Mouse (Mus musculus) stomach, embryonic 15.5 days (tissue): Measurements from ENCODE around the gene Gm27021. TPM values are rescaled to one million over a fixed set of nuclear protein-coding genes. Genes with fewer than 3 reads are reported as not detected.
"Not testable (repeated sequence)": the region's sequence is repeated elsewhere in the genome, so short reads cannot be mapped to it uniquely, and the experiment has no call there.

Experiments
- ATAC-seq: fragments of 200-750 bp; cut with Nextera tagmentation; 2 replicates; pipeline ENCODE4 v1.8.0; 2017; ENCODE audit warnings: low read depth, moderate number of reproducible peaks, moderate TSS enrichment; ENCODE audit not compliant: insufficient read depth, low FRiP score
- H3K27ac ChIP-seq: fragments of 300-500 bp; sonication (generic); 2 replicates; pipeline ENCODE4 v1.5.1; 2015; ENCODE audit warnings: mild to moderate bottlenecking, inconsistent platforms
- H3K27me3 ChIP-seq: fragments of 300-500 bp; sonication (generic); replicated peaks from 2 replicates; pipeline ENCODE4 v1.6.1; 2015; ENCODE audit warnings: inconsistent platforms
- H3K36me3 ChIP-seq: fragments of 300-500 bp; sonication (generic); 2 replicates; pipeline ENCODE4 v1.6.1; 2015; ENCODE audit warnings: inconsistent platforms
- H3K4me1 ChIP-seq: fragments of 300-500 bp; sonication (generic); 2 replicates; pipeline ENCODE4 v1.6.1; 2015; ENCODE audit warnings: inconsistent platforms
- H3K4me2 ChIP-seq: fragments of 300-500 bp; sonication (generic); 2 replicates; pipeline ENCODE4 v1.6.1; 2015; ENCODE audit warnings: mild to moderate bottlenecking, inconsistent platforms
- H3K4me3 ChIP-seq: fragments of 300-500 bp; sonication (generic); replicated peaks from 2 replicates; pipeline ENCODE4 v1.5.1; 2015; ENCODE audit warnings: inconsistent platforms
- H3K9ac ChIP-seq: fragments of 300-500 bp; sonication (generic); 2 replicates; pipeline ENCODE4 v1.6.1; 2015; ENCODE audit warnings: inconsistent platforms
- H3K9me3 ChIP-seq: fragments of 300-500 bp; sonication (generic); 2 replicates; pipeline ENCODE4 v1.6.1; 2016; ENCODE audit warnings: inconsistent platforms
- WGBS: fragments of 180-500 bp; shearing (Covaris S2); methylation state at CpG from one replicate; pipeline ENCODE4 v1.1.7; 2015; 5-methylcytosine and 5-hydroxymethylcytosine counted together
- polyA plus RNA-seq: library from polyadenylated mRNA; unstranded; fragments of >200 nt; fragmentation: Nextera tagmentation; extraction: Ambion mirVana; gene quantifications from 2 replicates; pipeline ENCODE4 v1.2.1, GENCODE M21; 2015

The Gm27021 gene
- polyA plus RNA-seq, 1 experiment from 2014 or later, result 2.0 TPM

GRCm38 (mm10) chr8:120685097-120685496 lies 17.2 kb upstream of the Gm27021 start:
- ATAC-seq, result peak; percentile 40; the same call in 1 of the 2 replicates
- Histone ChIP-seq H3K9ac (no peak overlapping the region), H3K4me2 (no peak overlapping the region), H3K4me1 (peaks cover 17% of the 10 kb centered on the region; the same call in 1 of the 2 replicates), H3K27ac (peak overlapping the region; percentile 71), H3K9me3 (no peaks in the 10 kb centered on the region), H3K4me3 (no peak overlapping the region), H3K36me3 (no peaks in the 10 kb centered on the region), H3K27me3 (peaks cover 8% of the 10 kb centered on the region; the same call in 1 of the 2 replicates)
- WGBS, result 39% methylated on average over 5 of the region's 5 CpGs

GRCm38 (mm10) chr8:120684082-120684481 lies 16.2 kb upstream of the Gm27021 start:
- H3K4me2 ChIP-seq, result no peak overlapping the region
- peaks cover 8% of the 10 kb centered on the region; the same call in 1 of the 2 replicates for H3K27me3 ChIP-seq
- no peaks in the 10 kb centered on the region for H3K9me3 ChIP-seq
- WGBS, result 65% methylated on average over 5 of the region's 5 CpGs
- no peak overlapping the region; the same call in 1 of the 2 replicates for H3K27ac ChIP-seq
- peaks cover 17% of the 10 kb centered on the region; the same call in 1 of the 2 replicates for H3K4me1 ChIP-seq
- no peak overlapping the region for H3K4me3 ChIP-seq
- no peak overlapping the region for H3K9ac ChIP-seq
- H3K36me3 ChIP-seq, result no peaks in the 10 kb centered on the region
- ATAC-seq, result no peak

- Histone ChIP-seq H3K4me1 (peaks cover 17% of the 10 kb centered on the region; the same call in 1 of the 2 replicates), H3K36me3 (no peaks in the 10 kb centered on the region), H3K27ac (no peak overlapping the region), H3K9me3 (no peaks in the 10 kb centered on the region), H3K4me2 (no peak overlapping the region), H3K27me3 (peaks cover 4% of the 10 kb centered on the region; the same call in 1 of the 2 replicates), H3K9ac (no peak overlapping the region), H3K4me3 (no peak overlapping the region)
- WGBS, result 17% methylated on average over 10 of the region's 10 CpGs
- ATAC-seq, result peak; percentile 50
These were observed 15.7 kb upstream of the Gm27021 start for GRCm38 (mm10) chr8:120683602-120684001.

GRCm38 (mm10) chr8:120681113-120681512 lies 13.2 kb upstream of the Gm27021 start:
- Histone ChIP-seq H3K36me3 (no peaks in the 10 kb centered on the region), H3K4me2 (no peak overlapping the region), H3K27ac (no peak overlapping the region), H3K9ac (no peak overlapping the region), H3K27me3 (no peaks in the 10 kb centered on the region), H3K4me1 (peaks cover 17% of the 10 kb centered on the region; the same call in 1 of the 2 replicates), H3K9me3 (no peaks in the 10 kb centered on the region), H3K4me3 (no peak overlapping the region)
- ATAC-seq, result no peak
- 74% methylated on average over 10 of the region's 10 CpGs for WGBS

- not testable (repeated sequence) for H3K4me3 ChIP-seq, H3K27me3 ChIP-seq, H3K4me2 ChIP-seq, ATAC-seq, H3K9ac ChIP-seq, H3K36me3 ChIP-seq, H3K9me3 ChIP-seq, H3K27ac ChIP-seq
- 56% methylated on average over 7 of the region's 7 CpGs for WGBS
- peaks cover 14% of the 10 kb centered on the region; the same call in 1 of the 2 replicates for H3K4me1 ChIP-seq
These were observed 12.5 kb upstream of the Gm27021 start for GRCm38 (mm10) chr8:120680405-120680804.

- H3K4me3 ChIP-seq, result no peak overlapping the region
- peak; percentile 33; the same call in 1 of the 2 replicates for ATAC-seq
- H3K27ac ChIP-seq, result no peak overlapping the region
- H3K27me3 ChIP-seq, result no peaks in the 10 kb centered on the region
- H3K4me1 ChIP-seq, result peaks cover 8% of the 10 kb centered on the region; the same call in 1 of the 2 replicates
- no peak overlapping the region for H3K9ac ChIP-seq
- H3K9me3 ChIP-seq, result no peaks in the 10 kb centered on the region
- 41% methylated on average over 11 of the region's 11 CpGs for WGBS
- no peaks in the 10 kb centered on the region for H3K36me3 ChIP-seq
- H3K4me2 ChIP-seq, result no peak overlapping the region
These were observed 11.9 kb upstream of the Gm27021 start for GRCm38 (mm10) chr8:120679629-120680387.

GRCm38 (mm10) chr8:120678447-120678846 lies 10.6 kb upstream of the Gm27021 start:
- 9% methylated on average over 10 of the region's 10 CpGs for WGBS

GRCm38 (mm10) chr8:120675718-120676117 lies 7.8 kb upstream of the Gm27021 start:
- H3K4me2 ChIP-seq, result no peak overlapping the region
- H3K9ac ChIP-seq, result no peak overlapping the region
- H3K9me3 ChIP-seq, result no peaks in the 10 kb centered on the region
- no peak overlapping the region for H3K27ac ChIP-seq
- no peaks in the 10 kb centered on the region for H3K27me3 ChIP-seq
- H3K4me1 ChIP-seq, result peaks cover 5% of the 10 kb centered on the region; the same call in 1 of the 2 replicates
- WGBS, result 76% methylated on average over 8 of the region's 8 CpGs
- H3K36me3 ChIP-seq, result peaks cover 31% of the 10 kb centered on the region
- ATAC-seq, result no peak
- no peak overlapping the region for H3K4me3 ChIP-seq

More at GRCm38 (mm10) chr8:120678447-120678846, 10.6 kb upstream of the Gm27021 start:
- Histone ChIP-seq H3K27me3 (no peaks in the 10 kb centered on the region), H3K4me1 (no peaks in the 10 kb centered on the region), H3K4me2 (no peak overlapping the region), H3K9ac (no peak overlapping the region), H3K27ac (no peak overlapping the region), H3K9me3 (no peaks in the 10 kb centered on the region), H3K4me3 (no peak overlapping the region), H3K36me3 (peaks cover 8% of the 10 kb centered on the region)
- peak; percentile 57 for ATAC-seq

GRCm38 (mm10) chr8:120673298-120673697 lies 5.4 kb upstream of the Gm27021 start:
- 93% methylated on average over 7 of the region's 7 CpGs for WGBS
- ATAC-seq, result no peak
- Histone ChIP-seq H3K4me2 (no peak overlapping the region), H3K27ac (no peak overlapping the region), H3K4me1 (peaks cover 19% of the 10 kb centered on the region), H3K36me3 (peaks cover 40% of the 10 kb centered on the region), H3K27me3 (no peaks in the 10 kb centered on the region), H3K9me3 (no peaks in the 10 kb centered on the region), H3K4me3 (no peak overlapping the region), H3K9ac (no peak overlapping the region)

- no peaks in the 10 kb centered on the region for H3K27me3 ChIP-seq
- H3K4me3 ChIP-seq, result no peak overlapping the region
- no peak overlapping the region for H3K9ac ChIP-seq
- no peak overlapping the region for H3K27ac ChIP-seq
- ATAC-seq, result no peak
- 86% methylated on average over 16 of the region's 16 CpGs for WGBS
- no peaks in the 10 kb centered on the region for H3K9me3 ChIP-seq
- no peak overlapping the region for H3K4me2 ChIP-seq
- peaks cover 19% of the 10 kb centered on the region for H3K4me1 ChIP-seq
- H3K36me3 ChIP-seq, result peaks cover 40% of the 10 kb centered on the region
These were observed 4.8 kb upstream of the Gm27021 start for GRCm38 (mm10) chr8:120672626-120673229.

GRCm38 (mm10) chr8:120671775-120672174 lies 3.9 kb upstream of the Gm27021 start:
- H3K4me1 ChIP-seq, result peaks cover 22% of the 10 kb centered on the region
- H3K4me3 ChIP-seq, result no peak overlapping the region
- WGBS, result 63% methylated on average over 6 of the region's 6 CpGs
- no peak overlapping the region for H3K9ac ChIP-seq
- no peak for ATAC-seq
- H3K9me3 ChIP-seq, result no peaks in the 10 kb centered on the region
- H3K4me2 ChIP-seq, result no peak overlapping the region
- no peak overlapping the region for H3K27ac ChIP-seq
- H3K36me3 ChIP-seq, result peaks cover 40% of the 10 kb centered on the region
- H3K27me3 ChIP-seq, result no peaks in the 10 kb centered on the region

- Histone ChIP-seq H3K4me3 (peak within 1 kb of the TSS; percentile 97), H3K9ac (peak within 1 kb of the TSS; percentile 96), H3K4me2 (peak within 1 kb of the TSS; percentile 85), H3K27me3 (no peaks in the 10 kb centered on the region), H3K9me3 (no peaks in the 10 kb centered on the region), H3K4me1 (peaks cover 47% of the 10 kb centered on the region), H3K27ac (peak within 1 kb of the TSS; percentile 84), H3K36me3 (peaks cover 32% of the 10 kb centered on the region)
- WGBS, result under 1% methylated on average over 51 of the region's 51 CpGs
- no peak; the same call in 1 of the 2 replicates for ATAC-seq
These were observed 561 bp upstream of the Gm27021 start, which contains the start of gene Emc8 for GRCm38 (mm10) chr8:120668374-120668905. Gene Emc8, minus strand, starts transcription at chr8:120668573.
